In genomic region chr13:14304103-14304502, GRCm38 (mm10) we compare ENCODE assay signal across 27 mouse cellular contexts.
DNase-seq lines count a peak whose midpoint lies in the region; ATAC-seq and TF ChIP-seq lines count a peak whose summit lies in the region.
"Had no signal": no experiment of that assay in that cellular context is flagged by ENCODE, and none has a peak within 500 bp of the region (broad histone marks: within the 10 kb centered on the region; RNA-seq: fewer than 3 reads in every experiment).

No protein-coding gene starts in this region.

- H3K4me3 ChIP-seq in liver, embryonic 12.5 days, result no peak overlapping the region
- no peak overlapping the region for H3K4me3 ChIP-seq in liver, embryonic 15.5 days (replicated peaks)
- H3K4me3 ChIP-seq in forebrain, embryonic 12.5 days (replicated peaks), result no peak overlapping the region
- no peak overlapping the region for H3K4me3 ChIP-seq in stomach, postnatal 0 days (ENCODE audit: low read depth, low read length)
- H3K4me3 ChIP-seq: embryonic facial prominence, embryonic 10.5 days; embryonic facial prominence, embryonic 13.5 days; erythroblast, embryonic 14.5 days; forebrain, embryonic 13.5 days had no signal

- peak; percentile 94 for ATAC-seq in liver, embryonic 12.5 days
- ATAC-seq in liver, embryonic 15.5 days (ENCODE audit: insufficient read depth), result peak; percentile 89
- ATAC-seq in forebrain, embryonic 12.5 days (ENCODE audit: low FRiP score), result no peak
- no peak for ATAC-seq in stomach, postnatal 0 days (ENCODE audit: low FRiP score, low TSS enrichment)
- ATAC-seq: CD4-positive, CD25-positive, alpha-beta regulatory T cell, adult 4 months; forebrain, embryonic 13.5 days; forebrain, postnatal 0 days; hindbrain, postnatal 0 days; inflammation-experienced regulatory T-cells, adult 6 months had no signal

- WGBS in liver, embryonic 12.5 days (ENCODE audit: insufficient replicate concordance), result 59% methylated on average over 1 of the region's 1 CpGs
- 53% methylated on average over 1 of the region's 1 CpGs for WGBS in liver, embryonic 15.5 days (ENCODE audit: insufficient replicate concordance)
- WGBS in forebrain, embryonic 12.5 days, result 97% methylated on average over 1 of the region's 1 CpGs
- 87% methylated on average over 1 of the region's 1 CpGs for WGBS in stomach, postnatal 0 days

- H3K4me1 ChIP-seq in liver, embryonic 12.5 days, result peaks cover 24% of the 10 kb centered on the region
- H3K4me1 ChIP-seq in liver, embryonic 15.5 days (replicated peaks), result peaks cover 10% of the 10 kb centered on the region; the same call in 1 of the 2 replicates
- H3K4me1 ChIP-seq in forebrain, embryonic 12.5 days, result no peaks in the 10 kb centered on the region
- no peaks in the 10 kb centered on the region for H3K4me1 ChIP-seq in stomach, postnatal 0 days (replicated peaks; ENCODE audit: control insufficient read depth, insufficient read depth)
- H3K4me1 ChIP-seq: embryonic facial prominence, embryonic 10.5 days; embryonic facial prominence, embryonic 13.5 days; forebrain, embryonic 13.5 days had no signal

- H3K27ac ChIP-seq in liver, embryonic 12.5 days, result peak overlapping the region; percentile 66; the same call in 1 of the 2 replicates
- no peak overlapping the region for H3K27ac ChIP-seq in liver, embryonic 15.5 days (replicated peaks)
- H3K27ac ChIP-seq in forebrain, embryonic 12.5 days, result no peak overlapping the region
- no peak overlapping the region for H3K27ac ChIP-seq in stomach, postnatal 0 days (replicated peaks)
- H3K27ac ChIP-seq: embryonic facial prominence, embryonic 10.5 days; embryonic facial prominence, embryonic 13.5 days; forebrain, embryonic 13.5 days; hindbrain, embryonic 14.5 days; hindbrain, postnatal 0 days had no signal

- no peak overlapping the region for H3K9ac ChIP-seq in liver, embryonic 12.5 days
- H3K9ac ChIP-seq in liver, embryonic 15.5 days, result no peak overlapping the region
- H3K9ac ChIP-seq in forebrain, embryonic 12.5 days, result no peak overlapping the region
- H3K9ac ChIP-seq in stomach, postnatal 0 days (ENCODE audit: low read length), result no peak overlapping the region
- H3K9ac ChIP-seq: embryonic facial prominence, embryonic 13.5 days; forebrain, embryonic 13.5 days; forebrain, postnatal 0 days; hindbrain, embryonic 14.5 days had no signal

- intact Hi-C loops in heart, postnatal 36 days (cut with DNase I), result no loop called here

- DNase-seq in c-Kit-negative CD71-positive TER-119-positive erythroid progenitor cells, embryonic 14.5 days (ENCODE audit: low read depth, low spot score), result peak; percentile 33
- peak; percentile 20 for DNase-seq in c-Kit-positive CD71-positive TER-119-negative erythroid progenitor cells, embryonic 14.5 days (ENCODE audit: low read depth)
- no peak for DNase-seq in heart, postnatal 36 days
- no peak for DNase-seq in frontal cortex, postnatal 36 days (ENCODE audit: low spot score in 2 of 2)
- no peak for DNase-seq in stomach, postnatal 0 days (ENCODE audit: low spot score)
- DNase-seq: adrenal gland, adult 8-10 months; adrenal gland, postnatal 25 days; cerebellum, adult 11-12 months; cerebellum, adult 8-10 months; cerebellum, postnatal 10 days; cerebellum, postnatal 36 days; embryo, embryonic 11 days; forebrain, postnatal 0 days; gastrocnemius, postnatal 25 days; heart, adult 18-20 months; heart, postnatal 4 days had no signal

- no peak for TF ChIP-seq CTCF in stomach, postnatal 0 days (IDR thresholded peaks at IDR 0.05; ENCODE audit: low read depth)

- H3K27me3 ChIP-seq in liver, embryonic 12.5 days (replicated peaks), result no peaks in the 10 kb centered on the region
- no peaks in the 10 kb centered on the region for H3K27me3 ChIP-seq in liver, embryonic 15.5 days
- H3K27me3 ChIP-seq in forebrain, embryonic 12.5 days, result no peaks in the 10 kb centered on the region
- H3K27me3 ChIP-seq in stomach, postnatal 0 days (ENCODE audit: control insufficient read depth, insufficient read depth, low read length), result no peaks in the 10 kb centered on the region
- H3K27me3 ChIP-seq: embryonic facial prominence, embryonic 13.5 days; forebrain, embryonic 13.5 days had no signal

- H3K36me3 ChIP-seq in liver, embryonic 12.5 days, result no peaks in the 10 kb centered on the region
- H3K36me3 ChIP-seq in liver, embryonic 15.5 days (replicated peaks), result no peaks in the 10 kb centered on the region
- no peaks in the 10 kb centered on the region for H3K36me3 ChIP-seq in forebrain, embryonic 12.5 days (replicated peaks)
- H3K36me3 ChIP-seq in stomach, postnatal 0 days (ENCODE audit: control insufficient read depth, insufficient read depth, low read length), result no peaks in the 10 kb centered on the region
- H3K36me3 ChIP-seq: embryonic facial prominence, embryonic 10.5 days; embryonic facial prominence, embryonic 13.5 days had no signal

- H3K4me2 ChIP-seq in liver, embryonic 12.5 days, result peak overlapping the region; percentile 46
- peak overlapping the region; percentile 27; the same call in 1 of the 2 replicates for H3K4me2 ChIP-seq in liver, embryonic 15.5 days
- H3K4me2 ChIP-seq in forebrain, embryonic 12.5 days, result no peak overlapping the region
- no peak overlapping the region for H3K4me2 ChIP-seq in stomach, postnatal 0 days (replicated peaks; ENCODE audit: low read depth)
- H3K4me2 ChIP-seq: embryonic facial prominence, embryonic 13.5 days; forebrain, embryonic 13.5 days; hindbrain, embryonic 14.5 days had no signal

- no peak for TF ChIP-seq EP300 in stomach, postnatal 0 days (optimal IDR thresholded peaks at IDR 0.05)

- no peaks in the 10 kb centered on the region for H3K9me3 ChIP-seq in liver, embryonic 12.5 days (replicated peaks)
- H3K9me3 ChIP-seq in liver, embryonic 15.5 days (replicated peaks), result no peaks in the 10 kb centered on the region
- H3K9me3 ChIP-seq in forebrain, embryonic 12.5 days, result no peaks in the 10 kb centered on the region
- no peaks in the 10 kb centered on the region for H3K9me3 ChIP-seq in stomach, postnatal 0 days (ENCODE audit: control insufficient read depth, low read length)
- H3K9me3 ChIP-seq: embryonic facial prominence, embryonic 10.5 days; embryonic facial prominence, embryonic 13.5 days; forebrain, embryonic 13.5 days had no signal

Comparison
In these comparisons a context has a peak if more than half of its experiments do, and no peak if none do; other contexts are left out.
1. DNase-seq: peak in c-Kit-negative CD71-positive TER-119-positive erythroid progenitor cells, embryonic 14.5 days (single experiment) and c-Kit-positive CD71-positive TER-119-negative erythroid progenitor cells, embryonic 14.5 days (single experiment); none in heart, postnatal 36 days (0 of 2), frontal cortex, postnatal 36 days (0 of 2) and stomach, postnatal 0 days (single experiment).
2. ATAC-seq: peak in liver, embryonic 12.5 days (single experiment) and liver, embryonic 15.5 days (single experiment); none in forebrain, embryonic 12.5 days (single experiment) and stomach, postnatal 0 days (single experiment).
3. H3K4me2 ChIP-seq: peak in liver, embryonic 12.5 days (single experiment) and liver, embryonic 15.5 days (single experiment); none in forebrain, embryonic 12.5 days (single experiment) and stomach, postnatal 0 days (single experiment).